Mouse (Mus musculus) brown adipose tissue, adult 24 weeks (tissue): ENCODE results near the gene Zfp652. TPM values are rescaled to one million over a fixed set of nuclear protein-coding genes. Genes with fewer than 3 reads are reported as not detected.

Experiments used
- H3K27ac ChIP-seq: fragments of 200-500 bp; replicated peaks from 2 replicates; pipeline ENCODE4 v1.5.1; 2012; ENCODE audit warnings: low read depth, mild to moderate bottlenecking, low read length
- H3K4me1 ChIP-seq: fragments of 200-500 bp; 2 replicates; pipeline ENCODE4 v1.6.1; 2012; ENCODE audit warnings: low read length, mixed read lengths; ENCODE audit not compliant: control insufficient read depth, insufficient read depth, insufficient read length
- H3K4me3 ChIP-seq: fragments of 200-500 bp; 2 replicates; pipeline ENCODE4 v1.5.1; 2012; ENCODE audit warnings: low read depth, mild to moderate bottlenecking, low read length, moderate library complexity; ENCODE audit not compliant: insufficient read depth
- polyA plus RNA-seq: library from polyadenylated mRNA; stranded (reverse); fragments of >200 nt; gene quantifications from 2 replicates; pipeline ENCODE4 v1.2.4, GENCODE M21; 2012; ENCODE audit not compliant: missing spikeins, insufficient read depth, insufficient read length

Zfp652 gene
- polyA plus RNA-seq, 1 experiment: 12.0 TPM

DNA sequence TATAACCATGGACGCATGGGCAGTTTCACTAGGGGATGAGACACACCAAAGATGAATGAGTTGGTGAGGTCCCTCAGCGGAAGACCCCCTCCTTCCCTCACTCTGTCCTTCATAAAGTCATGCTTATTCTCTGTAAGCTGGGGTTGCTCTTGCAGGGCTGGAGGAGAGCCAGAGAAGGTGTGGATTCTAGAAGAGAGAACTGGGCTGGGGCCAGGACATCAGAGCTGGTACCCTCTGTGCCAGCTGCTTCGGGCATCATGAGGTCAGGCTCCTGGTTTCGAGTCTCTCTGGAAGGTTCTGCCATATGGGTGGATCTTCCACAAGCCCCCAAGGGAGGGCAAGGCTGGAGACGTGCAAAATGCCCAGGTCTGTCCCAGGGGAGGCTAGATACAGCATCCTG lies 13.9 kb upstream of the Zfp652 start:
- Histone ChIP-seq H3K4me1 (no peaks in the 10 kb centered on the region), H3K4me3 (no peak overlapping the region), H3K27ac (no peak overlapping the region)

DNA sequence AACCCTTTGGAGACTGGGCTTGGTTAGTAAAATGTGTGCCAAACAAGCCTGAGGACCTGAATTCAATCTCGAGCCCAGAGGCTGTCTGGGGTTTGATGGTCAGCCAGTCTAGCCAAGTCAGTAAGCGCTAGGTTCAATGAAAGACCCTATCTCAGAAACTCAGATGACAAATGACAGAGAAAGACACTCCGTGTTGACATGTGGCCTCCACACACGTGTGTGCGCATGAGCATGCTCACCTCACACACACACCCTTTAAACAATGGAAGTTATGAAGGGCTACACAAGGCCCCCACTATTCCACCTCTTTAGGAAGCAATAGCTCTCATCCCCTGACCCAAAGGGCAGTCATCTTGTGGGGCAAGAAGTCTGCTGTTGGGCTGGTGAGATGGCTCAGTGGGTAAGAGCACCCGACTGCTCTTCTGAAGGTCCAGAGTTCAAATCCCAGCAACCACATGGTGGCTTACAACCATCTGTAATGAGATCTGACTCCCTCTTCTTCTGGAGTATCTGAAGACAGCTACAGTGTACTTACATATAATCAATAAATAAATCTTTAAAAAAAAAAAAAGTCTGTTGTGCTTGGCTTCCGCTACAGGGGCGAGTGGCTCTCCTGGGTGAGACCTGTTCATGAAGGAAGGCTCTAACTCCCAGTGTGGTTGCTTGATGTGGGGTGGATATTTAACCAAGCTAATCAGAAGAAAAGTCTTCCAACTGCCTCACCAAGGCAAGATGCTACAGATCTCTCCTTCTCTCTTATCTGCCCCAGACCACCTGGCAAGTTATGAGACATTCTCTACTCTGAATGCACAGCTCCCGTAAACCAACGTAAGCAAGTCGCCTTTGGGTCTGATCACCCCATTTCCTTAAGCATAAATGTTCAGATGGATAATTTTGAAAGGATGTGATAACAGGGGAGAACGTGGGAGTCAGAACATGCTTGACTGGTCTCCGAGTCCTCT lies 11.4 kb upstream of the Zfp652 start:
- Histone ChIP-seq H3K4me1 (no peaks in the 10 kb centered on the region), H3K4me3 (no peak overlapping the region), H3K27ac (no peak overlapping the region)

DNA sequence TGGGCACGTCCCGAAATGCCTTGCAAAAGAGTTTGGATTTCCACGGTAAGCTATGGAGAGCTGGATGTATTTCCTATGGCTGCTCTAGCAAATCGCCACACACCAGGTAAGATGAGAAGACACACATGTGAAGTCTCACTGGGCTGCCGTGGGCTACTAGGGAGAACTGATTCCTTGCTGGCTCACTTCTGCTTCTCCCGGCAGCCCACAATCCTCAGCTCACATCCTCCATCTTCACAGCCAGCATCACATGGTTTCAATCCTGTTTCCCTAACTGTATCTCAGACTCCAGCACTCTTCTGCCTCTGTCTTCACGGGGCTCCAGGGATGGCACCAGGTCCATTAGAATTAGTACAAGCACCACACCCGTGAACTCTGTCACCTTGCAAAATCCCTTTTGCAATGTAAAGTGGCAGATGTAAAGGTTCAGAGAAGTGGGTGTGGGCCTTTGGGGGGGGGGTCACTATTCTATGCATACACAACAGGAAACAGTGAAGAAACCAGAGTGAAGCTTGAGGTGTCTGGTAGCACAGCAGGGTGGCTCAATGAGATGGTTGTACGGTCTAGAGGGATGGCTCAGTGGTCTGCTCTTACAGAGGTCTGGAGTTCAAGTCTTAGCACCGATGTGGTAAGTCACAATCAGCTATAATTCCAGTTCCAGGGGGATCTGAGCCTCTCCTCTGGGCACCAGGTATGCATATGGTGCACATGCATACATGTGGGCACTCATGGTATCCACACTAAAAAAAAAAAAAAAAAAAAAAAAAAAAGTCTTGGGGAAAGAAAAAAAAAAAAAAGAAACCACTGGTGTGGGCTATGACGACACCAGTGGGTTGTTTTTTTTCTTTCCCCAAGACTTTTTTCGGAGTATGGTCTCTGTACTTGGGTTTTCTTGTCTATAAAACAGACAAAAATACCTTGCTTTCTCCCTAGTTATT lies 8.2 kb upstream of the Zfp652 start:
- no peak overlapping the region for H3K4me3 ChIP-seq
- H3K4me1 ChIP-seq: no peaks in the 10 kb centered on the region
- H3K27ac ChIP-seq: no peak overlapping the region

DNA sequence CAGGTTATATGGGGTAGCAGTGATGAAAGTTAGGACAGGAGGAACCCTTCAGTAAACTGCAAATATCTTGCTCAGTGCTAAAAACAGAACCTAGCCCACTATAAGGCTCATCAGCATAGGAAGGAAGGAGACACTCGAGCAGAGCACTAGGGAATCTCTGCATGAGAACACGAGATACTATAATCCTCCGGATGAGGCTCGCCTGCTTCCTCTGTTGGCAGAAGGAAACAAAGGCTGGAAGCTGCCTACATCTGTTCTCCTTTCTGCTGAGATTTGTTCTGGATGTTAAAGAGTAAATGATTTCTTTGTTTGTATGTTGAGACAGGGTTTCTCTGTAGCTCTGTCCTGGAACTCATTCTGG lies 7.5 kb upstream of the Zfp652 start:
- no peaks in the 10 kb centered on the region for H3K4me1 ChIP-seq
- no peak overlapping the region for H3K27ac ChIP-seq
- no peak overlapping the region for H3K4me3 ChIP-seq

DNA sequence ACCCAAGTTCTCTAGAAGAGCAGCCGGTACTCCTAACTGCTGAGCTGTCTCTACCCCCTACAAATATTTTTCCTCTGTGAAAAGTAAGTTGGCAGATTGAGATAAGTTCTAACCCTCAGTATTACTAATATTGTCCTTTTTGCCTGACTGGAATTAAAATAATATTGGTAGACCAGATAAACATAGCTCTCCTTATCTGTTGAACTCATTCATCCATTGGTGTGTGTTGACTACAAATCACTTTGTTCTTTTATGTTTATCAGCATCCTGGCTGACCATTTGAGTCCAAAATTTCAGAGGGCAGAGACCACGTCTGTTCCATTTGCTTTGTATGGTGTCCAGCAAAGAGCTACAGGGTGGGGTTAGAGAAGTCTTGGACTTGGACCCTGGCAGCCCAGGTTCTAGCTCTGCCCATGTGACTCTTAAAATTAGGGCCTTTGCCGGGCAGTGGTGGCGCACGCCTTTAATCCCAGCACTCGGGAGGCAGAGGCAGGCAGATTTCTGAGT lies 2.9 kb upstream of the Zfp652 start:
- Histone ChIP-seq H3K4me3 (no peak overlapping the region), H3K27ac (no peak overlapping the region), H3K4me1 (no peaks in the 10 kb centered on the region; the same call in 1 of the 2 replicates)

DNA sequence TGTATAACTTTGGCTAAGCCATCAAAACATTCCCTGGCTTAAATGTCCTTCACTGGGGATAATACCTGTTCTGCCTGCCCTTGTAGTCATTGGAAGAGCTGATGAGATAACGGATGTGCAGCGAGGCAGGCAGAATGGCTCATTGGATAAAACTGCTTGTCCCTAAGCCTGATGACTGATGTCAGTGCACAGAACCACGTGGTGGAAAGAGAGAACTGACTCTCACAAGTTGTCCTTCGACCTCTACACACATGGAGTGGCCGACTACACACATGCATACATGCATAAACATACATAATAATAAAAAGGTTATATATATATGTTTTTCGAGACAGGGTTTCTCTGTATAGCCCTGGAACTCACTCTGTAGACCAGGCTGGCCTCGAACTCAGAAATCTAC lies 2.0 kb upstream of the Zfp652 start:
- Histone ChIP-seq H3K27ac (no peak overlapping the region), H3K4me3 (no peak overlapping the region), H3K4me1 (no peaks in the 10 kb centered on the region; the same call in 1 of the 2 replicates)

DNA sequence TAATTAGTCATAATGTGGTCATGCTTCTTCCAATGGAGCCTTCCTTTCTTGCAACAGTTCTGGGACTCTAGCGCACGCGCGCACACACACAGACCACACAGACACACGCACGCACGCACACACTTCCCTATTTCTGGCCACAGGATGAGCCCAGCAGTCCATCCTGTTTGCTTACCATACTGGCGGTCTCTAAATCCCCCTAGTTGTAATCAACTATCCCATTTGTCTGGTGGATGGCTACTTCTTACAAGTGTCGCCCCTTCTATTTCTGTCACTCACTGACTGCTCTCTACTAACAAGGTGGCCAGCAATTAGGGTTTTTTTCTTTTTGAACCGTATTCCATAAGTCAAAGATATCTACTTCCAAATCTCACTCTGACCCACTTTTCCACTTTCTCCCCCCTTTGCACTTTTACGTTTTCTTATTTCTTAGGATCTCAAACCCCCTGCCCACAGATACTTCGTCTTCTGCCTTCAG lies 349 bp upstream of the Zfp652 start:
- H3K27ac ChIP-seq: no peak overlapping the region; the same call in 1 of the 2 replicates
- H3K4me1 ChIP-seq: no peaks in the 10 kb centered on the region; the same call in 1 of the 2 replicates
- H3K4me3 ChIP-seq: peak overlapping the region; percentile 71

DNA sequence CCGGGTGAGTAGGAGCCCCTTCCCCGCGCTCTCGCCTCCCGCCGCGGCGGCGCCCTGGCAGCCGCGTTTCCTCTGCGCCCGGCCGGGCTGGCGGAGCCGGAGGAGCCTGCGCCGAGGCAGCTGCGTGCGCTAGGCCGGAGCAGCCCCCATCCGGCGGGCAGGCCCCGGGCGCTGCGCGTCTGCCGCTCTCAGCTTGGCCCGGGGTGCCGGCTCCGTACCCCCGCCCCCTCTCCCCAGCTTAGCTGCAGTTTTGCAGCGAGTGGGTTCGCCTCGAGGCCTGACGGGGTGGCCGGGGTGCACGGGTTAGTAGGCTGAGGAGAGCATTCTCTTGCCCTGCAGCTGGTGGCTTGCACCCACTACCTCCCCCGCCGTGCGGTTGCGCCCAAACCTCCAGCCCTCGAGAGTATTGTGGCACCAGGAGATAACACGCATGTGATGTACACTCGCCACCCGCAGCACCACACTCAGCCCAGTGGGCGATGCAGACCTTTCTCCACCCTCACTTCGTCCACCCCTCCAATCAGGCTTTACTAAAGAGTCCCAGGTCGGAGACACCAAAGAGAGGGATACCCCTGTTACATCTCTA lies 845 bp downstream of the Zfp652 start:
- Histone ChIP-seq H3K4me3 (peak overlapping the region; percentile 77), H3K27ac (peak overlapping the region; percentile 49; the same call in 1 of the 2 replicates), H3K4me1 (no peaks in the 10 kb centered on the region; the same call in 1 of the 2 replicates)

DNA sequence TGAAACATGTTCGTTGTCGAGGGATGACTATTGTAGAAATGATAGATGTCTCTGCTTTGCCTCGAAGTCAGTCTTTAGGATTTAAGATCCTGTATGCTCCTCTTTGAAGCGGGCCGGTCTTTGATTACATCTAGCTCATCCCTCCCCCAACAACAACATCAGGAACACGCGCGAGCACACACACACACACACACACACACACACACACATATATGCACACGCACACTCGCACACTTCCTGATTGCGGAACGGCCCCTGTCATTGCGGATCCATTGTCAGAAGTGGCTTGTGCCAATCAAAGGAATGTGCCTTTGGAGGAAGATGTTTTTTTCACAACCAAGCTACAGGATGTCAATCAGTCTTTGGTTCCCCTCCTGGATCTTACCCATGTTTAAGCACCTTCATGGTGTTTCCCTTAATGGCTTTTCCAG lies 1.4 kb downstream of the Zfp652 start:
- H3K4me1 ChIP-seq: no peaks in the 10 kb centered on the region; the same call in 1 of the 2 replicates
- peak overlapping the region; percentile 49; the same call in 1 of the 2 replicates for H3K27ac ChIP-seq
- peak overlapping the region; percentile 77 for H3K4me3 ChIP-seq

DNA sequence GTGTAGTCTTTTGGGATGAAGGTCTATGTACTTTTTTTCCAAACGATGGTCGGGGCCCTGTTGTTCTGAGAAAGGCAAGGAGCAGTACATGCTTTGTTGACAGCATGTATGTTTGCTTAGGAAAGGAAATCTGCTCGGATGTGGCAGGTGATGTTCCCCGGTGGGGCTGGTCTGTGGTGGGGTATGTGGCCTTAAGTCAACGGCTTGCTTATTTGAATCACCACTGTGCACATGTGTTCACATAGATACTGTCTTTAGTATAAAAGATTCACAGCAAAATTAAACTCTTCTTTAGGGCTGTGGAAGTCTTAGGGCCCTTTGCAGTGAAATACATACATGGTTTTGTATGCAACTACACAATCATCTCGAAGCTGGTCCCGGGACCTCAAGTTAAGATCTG lies 1.9 kb downstream of the Zfp652 start:
- H3K27ac ChIP-seq: no peak overlapping the region
- no peaks in the 10 kb centered on the region; the same call in 1 of the 2 replicates for H3K4me1 ChIP-seq
- H3K4me3 ChIP-seq: peak overlapping the region; percentile 77

DNA sequence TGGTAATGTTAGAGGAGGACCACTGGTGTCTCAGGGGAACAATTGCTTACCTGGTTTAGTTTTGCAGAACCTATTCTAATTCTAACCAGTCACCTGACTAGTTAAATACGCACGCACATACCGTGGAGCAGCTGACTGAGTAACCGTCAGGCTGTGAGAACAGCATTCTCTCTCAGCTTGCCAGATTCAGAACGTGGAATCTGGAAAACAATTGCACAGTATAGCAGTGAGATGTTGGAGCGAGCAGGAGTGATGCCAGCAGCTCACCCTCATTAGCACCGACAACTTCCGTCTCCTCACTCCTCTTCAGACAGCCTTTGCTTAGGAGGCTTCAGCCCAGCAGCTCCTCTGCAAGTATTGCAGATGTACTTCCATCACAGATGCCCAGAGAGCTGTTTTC lies 3.7 kb downstream of the Zfp652 start:
- no peak overlapping the region for H3K4me3 ChIP-seq
- H3K4me1 ChIP-seq: no peaks in the 10 kb centered on the region; the same call in 1 of the 2 replicates
- no peak overlapping the region for H3K27ac ChIP-seq

DNA sequence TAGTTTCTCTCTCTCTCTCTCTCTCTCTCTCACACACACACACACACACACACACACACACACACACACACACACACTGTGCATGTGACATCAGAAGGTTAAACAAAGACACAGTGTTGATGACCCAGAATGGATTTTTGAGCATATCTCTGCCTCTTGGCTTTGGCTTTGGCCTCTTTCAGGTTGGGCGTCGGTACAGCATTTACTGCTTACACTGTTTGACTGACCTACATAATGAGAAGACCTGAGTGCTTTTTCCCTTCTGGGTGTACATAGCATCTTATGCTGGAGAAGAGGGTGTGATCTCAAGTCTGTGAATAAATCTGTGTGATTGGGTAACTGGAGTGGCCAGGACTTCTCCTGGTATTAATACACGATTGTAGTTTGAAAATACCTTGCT lies 6.9 kb downstream of the Zfp652 start:
- no peak overlapping the region for H3K4me3 ChIP-seq
- no peaks in the 10 kb centered on the region for H3K4me1 ChIP-seq
- no peak overlapping the region for H3K27ac ChIP-seq

DNA sequence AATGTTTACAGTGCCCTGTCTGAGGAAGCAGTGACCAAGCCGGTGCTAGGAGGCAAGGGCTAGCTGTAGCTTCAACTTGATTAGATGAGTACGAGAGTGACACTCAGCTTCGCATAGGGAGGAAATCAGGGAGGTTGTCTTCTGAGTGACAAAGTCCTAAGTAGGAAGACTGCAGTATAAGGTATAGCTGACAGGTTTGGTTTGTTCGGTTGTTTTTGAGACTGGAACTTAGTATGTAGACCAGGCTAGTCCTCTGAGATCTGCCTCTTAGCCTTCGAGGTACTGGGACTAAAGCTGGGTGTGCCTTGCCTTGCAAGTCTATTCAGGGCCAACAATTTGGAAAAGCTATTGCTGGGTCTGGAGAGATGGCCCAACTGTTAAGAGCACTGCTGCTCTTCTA lies 10.8 kb downstream of the Zfp652 start, which contains the start of gene B130006D01Rik:
Gene B130006D01Rik, plus strand, starts transcription at position 301 of the 400 bp plus-strand sequence.
- H3K4me1 ChIP-seq: no peaks in the 10 kb centered on the region
- H3K4me3 ChIP-seq: no peak within 1 kb of the TSS
- H3K27ac ChIP-seq: no peak within 1 kb of the TSS

DNA sequence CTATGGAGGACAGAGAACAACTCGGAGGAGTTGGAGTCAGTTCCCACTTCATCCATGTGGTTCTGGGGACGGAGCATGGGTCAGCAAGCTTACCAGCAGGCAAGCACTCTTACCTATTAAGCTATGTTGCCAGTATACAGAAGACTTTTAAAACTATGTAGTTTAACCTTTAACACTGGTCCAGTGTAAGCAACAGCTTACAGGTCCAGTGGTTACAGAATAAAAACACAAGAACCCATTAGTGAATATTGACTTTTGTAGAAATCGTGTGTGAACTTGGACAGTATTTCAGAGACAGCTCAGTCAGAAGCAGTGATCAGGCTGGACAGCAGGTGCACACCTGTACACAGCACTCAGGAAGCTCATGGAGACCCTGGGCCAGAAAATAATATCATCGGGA lies 12.0 kb downstream of the Zfp652 start:
- Histone ChIP-seq H3K27ac (no peak overlapping the region), H3K4me3 (no peak overlapping the region), H3K4me1 (no peaks in the 10 kb centered on the region)
